Mouse (Mus musculus) midbrain, embryonic 14.5 days (tissue): ENCODE results near the gene Ugt1a9. TPM values are rescaled to one million over a fixed set of nuclear protein-coding genes. Genes with fewer than 3 reads are reported as not detected.
"Not testable (repeated sequence)": the region's sequence is repeated elsewhere in the genome, so short reads cannot be mapped to it uniquely, and the experiment has no call there.

Experiments used
- ATAC-seq: fragments of 200-750 bp; cut with Nextera tagmentation; 2 replicates; pipeline ENCODE4 v1.8.0; 2017; ENCODE audit warnings: moderate number of reproducible peaks, moderate library complexity; ENCODE audit not compliant: low FRiP score, low TSS enrichment
- DNase-seq: peaks from one replicate; pipeline ENCODE4 v3.0.0-alpha.2; 2015
- H3K27ac ChIP-seq: fragments of 300-500 bp; sonication (generic); replicated peaks from 2 replicates; pipeline ENCODE4 v1.5.1; 2014; ENCODE audit warnings: mild to moderate bottlenecking, low read depth, low read length, moderate library complexity
- H3K27me3 ChIP-seq: fragments of 300-500 bp; sonication (generic); 2 replicates; pipeline ENCODE4 v1.6.1; 2014; ENCODE audit warnings: low read length, control low read depth, mixed read lengths; ENCODE audit not compliant: control insufficient read depth, insufficient read depth
- H3K36me3 ChIP-seq: fragments of 300-500 bp; sonication (generic); 2 replicates; pipeline ENCODE4 v1.6.1; 2014; ENCODE audit warnings: low read length, control low read depth; ENCODE audit not compliant: control insufficient read depth, insufficient read depth
- H3K4me1 ChIP-seq: fragments of 300-500 bp; sonication (generic); 2 replicates; pipeline ENCODE4 v1.6.1; 2014; ENCODE audit warnings: mild to moderate bottlenecking, antibody characterized with exemption, low read length, control low read depth; ENCODE audit not compliant: control insufficient read depth, insufficient read depth
- H3K4me2 ChIP-seq: fragments of 300-500 bp; sonication (generic); 2 replicates; pipeline ENCODE4 v1.6.1; 2014; ENCODE audit warnings: mild to moderate bottlenecking, low read length, moderate library complexity
- H3K4me3 ChIP-seq: fragments of 300-500 bp; sonication (generic); replicated peaks from 2 replicates; pipeline ENCODE4 v1.5.1; 2014; ENCODE audit warnings: low read depth, low read length
- H3K9ac ChIP-seq: fragments of 300-500 bp; sonication (generic); replicated peaks from 2 replicates; pipeline ENCODE4 v1.6.1; 2014; ENCODE audit warnings: mild to moderate bottlenecking, low read length, moderate library complexity
- H3K9me3 ChIP-seq: fragments of 300-500 bp; sonication (generic); 2 replicates; pipeline ENCODE4 v1.6.1; 2016; ENCODE audit warnings: low read length, control low read depth, mixed read lengths; ENCODE audit not compliant: control insufficient read depth
- WGBS: fragments of 180-500 bp; shearing (Covaris S2); extraction: QIAGEN DNeasy Blood & Tissue Kit; methylation state at CpG from one replicate; pipeline ENCODE4 v1.1.7; 2014; 5-methylcytosine and 5-hydroxymethylcytosine counted together
- polyA plus RNA-seq: library from polyadenylated mRNA; unstranded; fragments of >200 nt; fragmentation: Nextera tagmentation; extraction: Ambion mirVana; gene quantifications from 2 replicates; pipeline ENCODE4 v1.2.1, GENCODE M21; 2014

Ugt1a9 gene
- polyA plus RNA-seq, 1 experiment from 2014 or later = not detected

DNA sequence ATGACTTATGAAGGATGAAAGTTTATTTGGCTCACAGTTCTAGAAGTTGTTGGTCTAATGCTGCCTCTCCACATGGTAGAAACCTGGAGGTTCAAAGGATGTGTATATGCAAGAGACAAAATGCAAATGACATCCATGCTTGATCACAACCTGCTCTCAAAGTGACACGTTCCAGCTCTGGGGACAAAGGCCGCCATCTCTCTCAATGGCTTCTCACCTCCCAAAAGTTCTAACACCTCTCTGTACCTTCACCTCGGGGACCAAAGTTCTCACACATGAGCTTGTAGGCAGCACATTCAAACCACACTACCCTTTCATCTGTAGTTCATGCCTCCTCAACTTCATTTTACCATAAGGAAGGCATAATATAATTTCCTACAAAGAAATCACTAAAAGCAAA lies 147.0 kb downstream of the Ugt1a9 start:
- no peaks in the 10 kb centered on the region for H3K4me1 ChIP-seq
- DNase-seq = peak; percentile 5
- WGBS = 42% methylated on average over 3 of the region's 3 CpGs
- no peak overlapping the region for H3K4me2 ChIP-seq
- no peak overlapping the region for H3K9ac ChIP-seq
- H3K9me3 ChIP-seq = peaks cover 54% of the 10 kb centered on the region
- ATAC-seq = no peak
- no peak overlapping the region for H3K4me3 ChIP-seq
- no peaks in the 10 kb centered on the region for H3K36me3 ChIP-seq
- H3K27me3 ChIP-seq = no peaks in the 10 kb centered on the region
- no peak overlapping the region for H3K27ac ChIP-seq

DNA sequence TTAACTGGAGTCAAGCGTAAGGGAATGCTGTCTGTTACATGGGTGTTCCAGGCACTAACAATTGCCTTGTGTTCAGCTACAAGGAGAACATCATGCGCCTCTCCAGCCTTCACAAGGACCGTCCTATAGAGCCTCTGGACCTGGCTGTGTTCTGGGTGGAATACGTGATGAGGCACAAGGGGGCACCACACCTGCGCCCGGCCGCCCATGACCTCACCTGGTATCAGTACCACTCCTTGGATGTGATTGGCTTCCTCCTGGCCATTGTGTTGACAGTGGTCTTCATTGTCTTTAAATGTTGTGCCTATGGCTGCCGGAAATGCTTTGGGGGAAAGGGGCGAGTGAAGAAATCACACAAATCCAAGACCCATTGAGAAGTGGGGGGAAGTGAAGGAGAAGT lies 147.5 kb downstream of the Ugt1a9 start:
- no peaks in the 10 kb centered on the region for H3K4me1 ChIP-seq
- no peak overlapping the region for H3K4me3 ChIP-seq
- 75% methylated on average over 9 of the region's 9 CpGs for WGBS
- no peak for ATAC-seq
- H3K36me3 ChIP-seq = no peaks in the 10 kb centered on the region
- no peak overlapping the region for H3K4me2 ChIP-seq
- peak; percentile 1 for DNase-seq
- H3K27ac ChIP-seq = no peak overlapping the region
- peaks cover 51% of the 10 kb centered on the region for H3K9me3 ChIP-seq
- H3K9ac ChIP-seq = no peak overlapping the region
- H3K27me3 ChIP-seq = no peaks in the 10 kb centered on the region

DNA sequence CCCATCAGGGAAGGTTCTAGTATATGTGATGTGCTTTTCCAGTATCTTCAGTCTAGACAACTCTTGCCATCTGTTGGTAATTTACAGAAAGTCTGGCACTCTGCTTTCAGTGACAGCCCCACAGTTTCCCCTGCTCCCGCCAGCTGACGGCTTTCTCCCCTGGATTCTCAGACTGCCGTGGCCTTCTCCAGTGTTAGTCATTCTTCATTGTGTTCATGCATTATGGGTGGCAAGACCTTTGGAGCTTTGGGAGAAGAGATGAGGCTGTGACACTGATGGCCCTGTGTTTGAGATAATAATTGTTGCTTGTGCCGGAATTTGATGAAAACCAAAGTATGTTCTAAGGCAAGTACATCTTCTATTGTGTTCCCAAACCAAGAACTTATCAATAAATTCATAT lies 148.0 kb downstream of the Ugt1a9 start:
- 48% methylated on average over 4 of the region's 4 CpGs for WGBS
- H3K27ac ChIP-seq = no peak overlapping the region
- no peaks in the 10 kb centered on the region for H3K4me1 ChIP-seq
- ATAC-seq (no peak), DNase-seq (no peak)
- no peak overlapping the region for H3K9ac ChIP-seq
- H3K4me3 ChIP-seq = no peak overlapping the region
- H3K27me3 ChIP-seq = no peaks in the 10 kb centered on the region
- H3K9me3 ChIP-seq = peaks cover 46% of the 10 kb centered on the region
- no peak overlapping the region for H3K4me2 ChIP-seq
- no peaks in the 10 kb centered on the region for H3K36me3 ChIP-seq

DNA sequence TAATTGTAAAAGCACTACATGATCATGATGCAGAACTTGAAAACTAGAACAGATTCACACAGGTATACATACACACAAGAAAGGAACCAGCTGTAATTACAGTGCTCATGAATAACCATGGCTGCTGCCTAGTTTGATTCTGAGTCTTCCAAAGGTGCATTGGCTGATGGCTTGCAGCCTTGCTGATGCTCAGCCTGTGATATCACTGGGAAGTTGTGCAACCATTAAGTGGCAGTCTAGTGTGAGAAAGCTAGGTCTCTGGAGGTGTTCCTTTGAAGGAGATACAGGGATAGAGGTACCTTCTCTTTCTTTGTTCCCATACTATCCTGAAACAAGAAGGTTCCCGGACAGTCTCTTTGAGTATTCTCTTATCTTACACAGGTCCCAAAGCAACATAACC lies 148.5 kb downstream of the Ugt1a9 start:
- Histone ChIP-seq H3K4me3 (no peak overlapping the region), H3K4me1 (no peaks in the 10 kb centered on the region), H3K9ac (no peak overlapping the region), H3K36me3 (no peaks in the 10 kb centered on the region), H3K27me3 (no peaks in the 10 kb centered on the region), H3K4me2 (no peak overlapping the region), H3K27ac (no peak overlapping the region), H3K9me3 (peaks cover 41% of the 10 kb centered on the region)
- ATAC-seq = no peak
- no peak for DNase-seq
- WGBS = 15% methylated on average over 1 of the region's 1 CpGs

DNA sequence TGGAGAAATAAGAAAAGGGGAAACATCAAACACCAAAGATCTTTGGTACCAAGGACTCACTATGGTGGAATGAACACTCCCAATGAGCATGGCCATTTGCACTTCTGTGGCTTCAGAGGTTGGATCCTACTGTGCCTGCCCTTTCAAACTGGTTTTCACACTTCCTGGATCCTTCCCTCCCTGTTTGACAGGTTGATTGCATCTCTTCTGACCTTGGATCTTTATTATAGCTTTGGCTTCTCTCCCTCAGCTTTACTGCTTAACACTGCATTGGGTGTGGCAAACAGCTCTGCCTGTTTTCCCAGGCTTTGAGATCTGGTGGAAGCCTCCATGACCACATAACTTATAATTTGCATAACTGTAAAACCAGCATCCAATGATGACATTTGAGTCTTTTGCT lies 149.7 kb downstream of the Ugt1a9 start:
- Histone ChIP-seq H3K4me2 (no peak overlapping the region), H3K4me1 (no peaks in the 10 kb centered on the region), H3K4me3 (no peak overlapping the region), H3K27ac (no peak overlapping the region), H3K27me3 (no peaks in the 10 kb centered on the region), H3K9ac (no peak overlapping the region), H3K9me3 (peaks cover 31% of the 10 kb centered on the region), H3K36me3 (no peaks in the 10 kb centered on the region)
- DNase-seq = no peak
- no peak for ATAC-seq

DNA sequence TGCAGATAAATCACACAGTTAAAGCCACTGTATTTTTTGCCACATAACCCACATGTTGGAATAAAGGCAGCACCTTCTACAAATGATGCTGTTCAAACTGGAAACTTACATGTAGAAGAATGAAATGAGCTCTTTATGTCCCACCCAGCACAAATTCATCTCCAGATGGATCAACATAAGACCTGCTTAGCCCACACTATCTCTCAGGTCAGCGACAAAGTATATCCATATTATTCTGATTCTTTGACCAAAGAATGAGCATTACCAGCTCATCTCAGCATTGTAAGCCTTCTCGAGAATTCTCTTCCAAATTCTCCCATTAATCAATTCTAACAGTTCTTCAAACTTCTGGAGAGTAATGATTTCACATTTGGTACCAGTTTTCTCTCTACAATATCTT lies 151.6 kb downstream of the Ugt1a9 start:
- no peaks in the 10 kb centered on the region for H3K4me1 ChIP-seq
- H3K9ac ChIP-seq = no peak overlapping the region
- no peaks in the 10 kb centered on the region for H3K36me3 ChIP-seq
- no peak overlapping the region for H3K4me3 ChIP-seq
- ATAC-seq (no peak), DNase-seq (no peak)
- 49% methylated on average over 2 of the region's 2 CpGs for WGBS
- no peak overlapping the region for H3K27ac ChIP-seq
- no peaks in the 10 kb centered on the region for H3K27me3 ChIP-seq
- no peak overlapping the region for H3K4me2 ChIP-seq
- peaks cover 33% of the 10 kb centered on the region for H3K9me3 ChIP-seq

DNA sequence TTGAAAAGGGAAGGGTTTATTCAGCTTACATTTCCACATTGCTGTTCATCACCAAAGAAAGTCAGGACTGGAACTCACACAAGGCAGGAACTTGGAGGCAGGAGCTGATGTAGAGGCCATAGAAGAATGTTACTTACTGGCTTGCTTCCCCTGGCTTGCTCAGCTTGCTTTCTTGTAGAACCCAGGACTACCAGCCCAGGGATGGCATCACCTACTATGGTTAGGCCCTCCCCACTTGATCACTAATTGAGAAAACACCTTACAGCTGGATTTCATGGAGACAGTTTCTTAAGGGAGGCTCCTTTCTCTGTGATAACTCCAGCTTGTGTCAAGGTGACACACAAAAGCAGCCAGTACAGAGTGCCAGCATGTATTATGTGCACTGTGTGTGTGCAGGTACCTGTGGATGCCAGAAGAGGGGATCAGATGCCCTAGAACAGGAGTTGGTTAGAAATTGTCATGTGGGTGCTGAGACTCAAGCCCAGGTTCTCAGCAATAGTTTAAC lies 152.5 kb downstream of the Ugt1a9 start:
- not testable (repeated sequence) for DNase-seq, H3K27ac ChIP-seq, H3K9ac ChIP-seq, H3K27me3 ChIP-seq, H3K36me3 ChIP-seq, H3K4me3 ChIP-seq, H3K4me2 ChIP-seq, H3K4me1 ChIP-seq, ATAC-seq
- peaks cover 36% of the 10 kb centered on the region for H3K9me3 ChIP-seq

DNA sequence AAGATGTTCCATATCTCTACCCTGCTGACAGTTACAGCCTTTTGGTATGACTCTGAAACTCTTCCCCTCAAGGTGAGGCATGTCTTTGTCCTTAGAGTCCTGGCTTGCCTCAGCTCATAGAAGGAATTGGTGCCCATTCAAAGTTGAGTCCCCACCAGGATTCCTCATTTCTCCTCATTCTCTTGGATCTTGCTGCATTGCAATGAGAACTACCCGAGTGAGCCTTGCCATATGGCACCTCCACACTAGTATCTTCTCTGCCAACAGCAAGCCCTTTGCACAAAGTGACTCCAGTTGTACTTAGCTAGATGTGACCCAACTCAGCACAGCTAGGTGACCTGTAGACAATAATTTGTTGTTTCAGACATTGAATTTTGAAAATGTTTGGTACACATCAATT lies 153.0 kb downstream of the Ugt1a9 start:
- H3K9me3 ChIP-seq = peaks cover 41% of the 10 kb centered on the region
- ATAC-seq (no peak), DNase-seq (no peak)
- H3K4me3 ChIP-seq = no peak overlapping the region
- H3K27me3 ChIP-seq = no peaks in the 10 kb centered on the region
- no peak overlapping the region for H3K9ac ChIP-seq
- no peak overlapping the region for H3K4me2 ChIP-seq
- WGBS = 51% methylated on average over 1 of the region's 1 CpGs
- H3K36me3 ChIP-seq = no peaks in the 10 kb centered on the region
- H3K4me1 ChIP-seq = no peaks in the 10 kb centered on the region
- H3K27ac ChIP-seq = no peak overlapping the region

DNA sequence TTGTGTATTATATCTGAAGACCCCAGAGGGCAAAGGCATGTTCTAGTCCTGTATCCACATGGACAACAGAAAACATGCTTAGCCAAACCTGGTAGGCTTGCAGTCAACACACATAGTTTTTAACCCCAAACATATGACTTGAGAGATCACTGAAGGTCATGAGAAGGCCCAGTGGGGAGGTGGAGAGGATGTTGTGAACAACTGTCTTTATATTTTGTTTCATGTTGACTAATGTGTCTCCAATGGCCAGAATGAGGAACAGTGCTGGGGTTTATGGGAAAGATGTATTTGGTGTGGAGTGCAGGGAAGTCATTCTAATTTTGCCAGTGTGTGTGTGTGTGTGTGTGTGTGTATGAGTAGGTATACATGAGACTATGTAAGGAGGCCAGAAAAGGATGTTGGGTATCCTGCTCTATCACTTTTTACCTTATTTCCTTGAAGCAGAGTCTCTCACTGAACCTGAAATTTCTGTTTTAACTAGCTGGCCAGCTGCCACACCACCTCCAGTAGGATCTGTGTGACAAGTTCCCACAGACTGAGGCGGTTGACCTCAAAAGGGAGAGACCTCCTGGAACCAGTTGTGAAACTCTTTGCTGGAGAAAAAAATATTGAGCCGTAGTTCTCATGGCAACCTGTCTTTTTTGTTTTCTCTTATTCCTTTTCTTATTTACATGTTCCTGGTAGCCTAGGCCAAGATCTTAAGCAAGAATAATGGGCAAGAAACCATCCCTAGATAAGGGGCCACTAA lies 153.6 kb downstream of the Ugt1a9 start:
- ATAC-seq (no peak), DNase-seq (no peak)
- no peaks in the 10 kb centered on the region for H3K27me3 ChIP-seq

More for the DNA sequence above, 153.6 kb downstream of the Ugt1a9 start:
- H3K4me3 ChIP-seq = no peak overlapping the region
- no peak overlapping the region for H3K4me2 ChIP-seq
- no peak overlapping the region for H3K27ac ChIP-seq
- H3K9ac ChIP-seq = no peak overlapping the region
- H3K9me3 ChIP-seq = peaks cover 47% of the 10 kb centered on the region
- no peaks in the 10 kb centered on the region for H3K36me3 ChIP-seq
- no peaks in the 10 kb centered on the region for H3K4me1 ChIP-seq
- WGBS = 70% methylated on average over 2 of the region's 2 CpGs
